Mouse (Mus musculus) Muller cell, postnatal 12 days (primary cell): ENCODE measurements around the gene Col25a1.

Experiments used
- DNase-seq: peaks from one replicate; pipeline ENCODE4 v3.0.0-alpha.2; 2015; ENCODE audit errors: inconsistent ontology term

The Col25a1 gene

DNA sequence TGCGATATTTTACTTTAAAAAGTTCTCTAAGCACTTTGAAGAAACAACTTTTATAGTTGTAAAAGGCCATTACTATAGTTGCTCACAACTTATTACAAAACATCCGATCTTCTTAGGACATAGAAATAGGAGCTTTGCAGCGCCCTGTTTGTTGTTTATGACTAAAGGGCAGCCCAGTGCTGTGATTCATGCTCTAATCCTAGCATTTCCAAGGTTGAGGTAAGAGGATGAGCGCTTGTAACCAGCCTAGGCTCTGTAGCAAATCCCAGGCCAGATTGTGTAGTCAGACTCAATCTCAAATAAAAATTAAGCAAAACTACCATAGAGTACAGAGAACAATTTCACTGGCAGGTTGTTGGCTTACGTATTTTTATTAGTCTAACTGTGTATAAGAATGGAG is 246.5 kb downstream of the Col25a1 start:
- no peak for DNase-seq

DNA sequence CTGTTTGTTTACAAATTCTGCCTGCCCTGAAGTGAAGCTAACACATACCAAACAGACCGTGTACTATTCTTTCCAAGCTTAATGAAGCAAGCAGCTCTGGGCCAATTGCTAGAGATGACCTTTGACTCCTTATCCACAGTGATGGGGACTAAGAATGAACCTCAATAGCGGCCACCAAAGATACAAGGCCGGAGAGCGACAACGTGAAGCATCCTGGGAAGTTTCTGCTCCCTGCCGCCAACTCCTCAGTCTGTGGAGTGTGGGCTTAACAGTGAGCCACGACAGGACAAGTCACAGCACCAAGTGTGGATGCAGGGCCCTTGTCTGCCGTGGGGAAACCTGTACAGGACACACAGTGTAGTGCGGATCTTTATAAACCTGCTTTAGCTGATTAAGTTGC is 247.3 kb downstream of the Col25a1 start:
- peak; percentile 16 for DNase-seq

DNA sequence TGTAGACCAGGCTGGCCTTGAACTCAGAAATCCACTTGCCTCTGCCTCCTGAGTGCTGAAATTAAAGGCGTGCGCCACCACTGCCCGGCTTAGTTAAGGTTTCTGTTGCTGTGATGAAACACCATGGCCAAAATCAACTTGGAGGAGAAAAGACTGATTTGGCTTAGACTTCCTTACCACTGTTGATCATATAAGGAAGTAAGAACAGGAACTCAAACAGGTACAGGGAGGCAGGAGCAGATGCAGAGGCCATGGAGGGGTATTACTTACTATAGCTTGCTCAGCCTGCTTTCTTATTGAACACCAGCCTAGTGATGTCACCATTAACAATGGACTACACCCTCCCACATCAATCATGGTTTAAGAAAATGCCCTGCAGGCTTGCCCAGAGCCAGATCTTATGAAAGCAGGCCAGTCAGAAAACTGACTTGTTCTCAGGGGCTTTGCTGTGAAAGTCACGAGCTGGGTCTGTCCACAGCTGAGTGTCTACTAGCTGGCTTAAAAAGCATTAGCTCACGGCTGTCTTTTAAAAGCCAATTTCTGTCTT is 249.1 kb downstream of the Col25a1 start:
- no peak for DNase-seq

DNA sequence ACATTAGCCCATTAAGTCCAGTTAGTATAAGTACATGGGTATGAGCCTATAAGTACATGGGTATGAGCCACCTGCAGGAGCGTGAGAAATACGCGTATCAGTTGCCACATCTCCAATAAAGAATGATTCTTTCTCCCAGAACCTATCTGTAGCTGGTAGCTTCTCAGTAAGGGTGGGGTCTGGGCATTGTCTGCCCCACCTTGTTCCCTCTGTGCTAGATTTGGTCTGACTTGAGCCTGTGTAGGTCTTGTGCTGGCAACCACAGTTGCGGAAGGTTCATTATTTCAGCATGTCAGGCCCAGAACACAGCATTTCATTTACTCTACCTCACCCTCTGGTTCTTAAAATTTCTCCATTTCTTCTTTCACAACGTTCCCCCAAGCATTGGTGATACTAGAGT is 250.4 kb downstream of the Col25a1 start:
- DNase-seq: no peak

DNA sequence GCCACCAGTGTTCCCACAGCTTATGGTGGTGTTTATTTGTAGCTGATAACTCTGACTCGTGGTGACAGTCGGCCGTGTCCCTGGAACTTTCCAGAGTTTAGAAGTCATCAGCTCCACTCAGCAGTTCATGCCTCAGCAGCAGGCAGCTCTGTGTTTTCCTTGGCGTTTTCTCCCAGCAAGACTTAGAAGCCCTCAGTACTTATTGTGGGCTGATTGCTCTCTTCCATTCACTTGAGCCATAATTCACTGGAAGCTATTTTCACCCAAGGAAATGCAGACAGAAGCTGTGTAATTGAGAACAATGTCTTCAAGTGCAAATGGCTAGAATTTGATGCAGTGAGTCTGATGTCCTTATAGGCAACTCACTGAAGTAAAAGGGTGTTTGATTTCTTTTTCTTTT is 254.6 kb downstream of the Col25a1 start:
- DNase-seq: no peak

DNA sequence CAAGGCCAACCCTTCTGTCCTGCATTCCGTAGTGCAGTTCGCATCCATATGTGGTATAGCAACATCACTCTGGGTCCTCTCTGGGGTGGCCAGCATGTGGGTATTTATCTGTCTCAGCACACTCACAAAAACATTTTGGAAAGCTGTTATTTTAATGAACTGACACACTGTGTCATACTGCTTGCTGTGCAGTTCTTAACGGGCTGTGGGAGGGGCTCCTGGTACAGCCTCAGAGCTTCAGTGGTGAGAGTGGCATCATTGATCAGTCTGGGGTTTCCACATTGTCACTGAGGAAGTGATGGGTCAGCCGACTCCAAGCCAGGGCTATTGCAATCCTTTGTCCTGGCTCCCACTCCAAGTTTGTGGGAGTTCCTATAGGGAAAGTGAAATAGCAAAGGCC is 255.9 kb downstream of the Col25a1 start:
- DNase-seq: no peak

DNA sequence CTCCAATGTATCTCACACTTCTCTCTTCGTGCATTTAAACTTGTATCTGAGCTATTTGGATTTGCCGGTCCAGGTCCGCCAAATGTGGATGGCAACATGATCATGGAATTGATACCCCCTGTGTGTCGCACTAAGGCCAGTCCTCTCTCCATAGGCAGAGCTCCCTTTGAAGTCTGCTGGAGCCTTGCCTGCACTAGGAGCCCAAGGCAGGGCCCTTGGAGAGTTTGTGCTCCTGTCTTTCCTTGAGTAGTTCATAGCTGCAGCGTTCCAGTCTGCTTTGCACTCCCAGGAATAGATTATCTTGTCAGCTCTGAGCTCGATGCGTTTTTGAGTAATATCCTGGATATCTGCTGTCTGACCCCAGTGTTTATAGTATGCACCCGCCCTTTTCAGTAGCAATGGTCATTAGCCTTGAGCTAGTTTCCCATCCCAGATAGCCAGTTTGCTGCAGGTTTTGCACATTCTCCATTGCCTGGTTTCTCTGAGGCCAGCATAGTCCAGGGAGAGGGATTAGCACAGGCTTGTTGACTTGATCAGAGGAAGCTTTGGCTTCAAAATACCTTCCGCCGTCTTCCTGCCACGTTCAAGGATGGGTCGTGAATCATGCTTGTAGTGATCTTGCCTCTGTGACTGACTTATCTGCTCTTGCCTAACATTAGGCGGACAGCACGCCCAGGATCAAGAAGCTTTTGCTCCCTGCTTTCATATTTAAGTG is 258.1 kb downstream of the Col25a1 start:
- no peak for DNase-seq

DNA sequence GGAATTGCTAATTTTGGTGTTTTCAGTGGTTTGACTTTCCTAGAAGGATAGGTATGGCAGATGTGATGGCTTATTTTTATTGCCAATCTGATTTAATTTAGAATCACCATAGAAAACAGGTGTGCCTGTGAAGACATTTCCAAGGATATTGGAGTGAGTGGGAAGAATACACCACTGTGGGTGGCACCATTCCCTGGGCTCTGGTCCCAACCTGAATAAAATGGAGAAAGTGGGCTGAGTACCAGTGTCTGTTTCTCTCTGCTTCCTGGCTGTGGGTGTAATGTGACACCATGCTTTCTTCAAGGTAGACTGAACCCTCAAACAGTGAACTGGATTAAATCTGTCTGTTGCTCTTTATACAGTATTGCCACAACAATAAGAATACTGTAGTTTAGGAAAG is 265.3 kb downstream of the Col25a1 start:
- no peak for DNase-seq

DNA sequence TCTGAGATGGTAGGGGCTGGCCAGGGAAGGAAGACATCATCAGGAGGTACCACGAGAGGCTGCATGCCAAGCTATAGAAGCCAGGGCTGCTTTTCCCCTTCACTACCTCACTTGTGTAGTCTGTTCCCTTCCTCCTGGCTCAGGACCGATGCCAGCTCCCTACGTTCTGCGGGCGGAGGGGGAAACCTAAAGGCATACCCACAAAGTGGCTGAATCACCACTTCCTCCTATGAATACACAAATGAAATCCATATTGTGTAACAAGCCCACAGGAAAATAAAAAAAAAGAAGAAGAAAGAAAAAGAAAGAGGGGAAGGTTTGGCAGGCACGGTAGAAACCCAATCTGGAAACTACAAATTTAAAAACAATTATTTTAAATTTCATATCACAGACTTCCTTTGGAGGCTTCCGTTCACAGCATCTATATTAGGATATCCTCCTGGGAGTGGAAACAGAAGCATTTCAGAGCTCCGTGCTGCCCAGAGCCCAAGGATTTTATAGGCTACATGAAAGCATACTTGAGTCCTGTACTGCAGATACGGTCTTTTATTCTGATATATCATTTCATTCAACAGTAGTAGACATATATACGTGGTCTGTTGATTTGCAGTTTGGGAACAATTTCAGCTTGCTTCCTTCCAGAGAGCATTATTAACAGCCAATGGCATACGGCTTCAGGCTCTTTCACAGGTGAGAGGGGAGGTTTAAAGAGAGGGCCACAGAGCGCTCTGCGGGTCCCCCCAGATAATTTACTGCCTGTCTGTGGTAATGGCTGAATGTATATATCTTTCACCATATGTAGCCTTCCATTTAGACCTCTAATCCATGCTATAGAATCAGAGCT is 269.6 kb downstream of the Col25a1 start:
- no peak for DNase-seq

DNA sequence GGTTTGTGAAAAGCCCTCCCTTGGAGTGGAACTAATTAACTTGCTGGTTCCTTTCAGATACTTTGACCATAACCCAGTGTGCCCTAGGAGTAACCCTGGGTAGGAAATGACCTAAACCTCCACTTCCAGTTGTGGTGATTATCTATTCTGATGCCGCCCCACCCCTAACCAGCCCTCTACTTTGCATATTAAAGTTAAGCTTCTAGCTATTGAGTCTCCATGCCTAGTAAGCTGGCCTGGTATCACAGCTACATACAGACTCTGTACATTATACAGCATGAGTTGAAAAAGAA is 270.2 kb downstream of the Col25a1 start:
- DNase-seq: no peak

DNA sequence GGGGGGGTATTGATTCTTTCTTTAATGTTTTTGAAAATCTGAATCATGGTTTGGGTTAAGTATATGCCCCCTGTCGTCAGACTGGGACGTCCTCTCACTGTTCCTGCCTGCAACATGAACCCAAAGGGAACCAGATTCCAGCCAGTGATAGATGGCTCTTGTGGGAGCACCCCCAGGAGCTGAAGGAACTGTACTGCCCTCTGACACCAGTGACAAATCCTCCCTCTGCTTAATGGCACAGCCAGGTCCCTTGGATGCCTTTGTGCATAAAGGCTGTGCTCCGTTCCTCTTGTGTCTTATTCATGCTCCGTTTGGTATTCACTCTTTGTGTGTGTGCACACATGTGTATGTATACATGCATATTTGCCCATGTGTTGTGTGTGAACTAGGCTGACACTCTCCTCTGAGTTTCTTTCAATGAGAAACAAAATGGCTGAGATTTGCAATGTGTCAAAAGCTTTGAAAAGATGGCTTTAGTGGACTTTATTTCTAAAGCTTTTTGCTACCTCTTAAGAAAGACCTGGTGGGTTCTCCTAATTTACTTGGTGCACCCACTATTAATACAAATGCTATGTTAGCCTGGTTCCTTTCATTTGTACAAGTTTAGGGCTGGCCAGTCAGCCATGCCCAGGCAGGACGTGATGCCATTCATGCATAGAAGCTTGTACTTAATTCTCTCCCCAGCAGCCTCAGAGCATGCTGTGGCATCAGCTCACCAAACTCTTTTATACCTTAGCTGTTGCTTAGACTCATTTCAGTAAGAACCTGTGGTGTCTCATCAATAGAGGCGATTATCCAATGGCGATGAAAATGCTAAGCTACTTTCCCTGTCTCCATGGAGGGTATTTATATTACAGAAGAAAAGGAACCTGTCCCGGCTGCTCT is 273.5 kb downstream of the Col25a1 start:
- DNase-seq: no peak

DNA sequence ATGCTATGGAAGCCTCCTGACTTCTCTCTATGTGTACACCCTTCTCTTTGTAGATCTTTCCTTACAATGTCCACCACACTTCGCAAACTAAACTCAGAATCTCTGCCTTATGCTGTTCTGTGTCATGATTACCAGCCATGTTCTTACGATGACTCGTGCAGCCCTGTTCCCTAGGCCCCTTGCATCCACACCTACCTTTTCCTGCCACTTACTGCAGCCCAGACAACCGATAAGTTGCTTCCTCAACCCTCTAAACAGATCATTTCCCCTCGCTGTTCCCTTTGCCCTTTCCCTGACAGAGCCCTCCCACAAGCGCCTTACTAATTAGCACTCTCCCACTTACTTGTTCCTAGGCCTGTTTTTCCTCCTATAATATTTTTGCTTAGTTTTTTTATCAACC is 275.9 kb downstream of the Col25a1 start:
- DNase-seq: no peak

DNA sequence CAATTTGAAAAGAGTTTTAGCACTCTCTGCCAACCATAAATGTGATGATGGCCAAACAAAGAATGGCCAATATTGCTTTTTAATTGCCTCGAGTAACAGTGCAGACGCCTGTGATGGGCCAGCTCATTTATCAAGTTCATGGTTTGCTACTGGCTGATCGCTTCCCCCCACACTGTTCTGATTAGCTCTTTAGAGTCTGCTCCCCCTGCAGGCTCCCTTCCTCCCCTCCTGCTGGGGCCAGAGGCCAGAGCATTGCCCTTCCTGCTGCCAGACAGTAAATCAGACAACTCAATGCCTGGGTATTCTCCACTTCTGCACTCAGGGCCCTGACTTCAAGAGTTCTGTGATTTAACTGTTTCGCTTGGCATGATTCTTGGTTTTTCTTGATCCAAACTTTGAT is 281.9 kb downstream of the Col25a1 start:
- peak; percentile 3 for DNase-seq

DNA sequence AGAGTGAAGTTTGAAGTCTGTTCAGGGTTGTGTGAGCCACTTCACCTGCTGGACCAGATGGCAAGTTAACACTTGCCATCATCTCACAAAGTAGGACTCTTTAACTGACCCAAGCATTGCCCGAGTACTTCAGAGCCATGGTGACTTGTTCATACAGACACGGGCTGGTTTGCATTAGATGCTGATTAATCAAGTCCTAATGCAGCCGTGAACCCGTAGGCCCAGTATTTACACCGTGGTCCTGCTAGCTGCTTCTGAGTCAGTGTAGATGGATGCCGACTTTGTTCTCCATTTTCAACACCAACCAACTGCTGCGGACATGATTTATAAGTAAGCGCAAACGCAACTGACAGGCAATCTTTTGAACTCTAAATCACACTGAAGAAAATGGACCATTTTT is 287.6 kb downstream of the Col25a1 start:
- DNase-seq: no peak

DNA sequence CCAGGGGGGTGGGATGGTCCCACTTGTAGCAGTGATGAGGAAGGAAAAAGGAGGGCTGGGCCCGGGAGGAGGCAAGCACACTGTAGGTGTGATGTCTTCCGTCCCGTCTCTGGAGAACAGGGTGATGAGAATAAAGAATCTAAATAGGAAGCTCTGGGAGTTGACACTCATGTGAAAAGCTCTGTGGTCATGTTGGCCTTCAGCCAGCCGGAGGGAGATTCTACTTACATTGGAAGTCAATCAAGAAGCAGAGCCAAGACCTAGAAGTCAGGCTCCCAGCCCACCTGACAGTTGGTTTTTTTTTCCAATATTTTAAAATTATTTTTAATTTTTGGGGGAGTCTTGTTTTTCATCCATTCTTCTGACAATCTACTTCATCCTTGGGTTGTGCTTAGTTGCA is 297.5 kb downstream of the Col25a1 start:
- DNase-seq: no peak

DNA sequence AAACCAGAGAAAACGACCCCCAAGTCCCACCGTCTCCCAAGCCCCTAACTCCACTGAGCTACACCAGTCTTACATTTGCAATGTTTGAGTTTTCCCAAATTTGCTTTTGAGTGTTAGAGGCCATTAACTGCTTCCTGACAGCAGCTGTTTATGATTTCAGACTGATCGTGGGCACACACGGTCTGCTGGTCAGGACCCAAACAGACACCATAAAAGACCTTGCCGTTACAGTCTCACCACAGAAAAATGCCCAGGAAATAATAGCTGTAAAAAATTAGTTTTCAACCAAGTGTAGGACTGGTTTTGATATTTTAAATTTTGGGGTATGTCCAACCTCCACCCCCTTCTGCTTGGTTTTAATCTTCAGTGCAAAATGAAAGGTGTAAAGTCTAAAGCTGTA is 298.8 kb downstream of the Col25a1 start:
- no peak for DNase-seq

DNA sequence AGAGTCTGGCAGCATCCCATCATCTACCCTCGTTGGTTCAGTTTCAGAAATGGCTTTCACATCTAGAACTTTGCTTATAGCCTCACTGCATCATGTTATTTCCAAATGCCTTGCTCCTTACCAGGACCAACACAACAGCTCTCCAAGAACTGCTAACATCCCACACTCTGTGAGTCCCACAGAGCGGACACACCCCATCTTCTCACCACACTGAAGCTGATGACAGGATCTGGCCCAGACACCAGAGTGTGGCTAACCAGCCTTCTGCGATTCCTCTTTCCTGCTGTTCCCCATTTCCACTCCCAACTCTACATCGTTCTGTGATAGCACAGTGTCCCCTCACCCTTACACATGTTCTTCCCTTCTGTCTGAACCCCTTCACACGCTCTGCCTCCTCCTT is 301.5 kb downstream of the Col25a1 start:
- no peak for DNase-seq

DNA sequence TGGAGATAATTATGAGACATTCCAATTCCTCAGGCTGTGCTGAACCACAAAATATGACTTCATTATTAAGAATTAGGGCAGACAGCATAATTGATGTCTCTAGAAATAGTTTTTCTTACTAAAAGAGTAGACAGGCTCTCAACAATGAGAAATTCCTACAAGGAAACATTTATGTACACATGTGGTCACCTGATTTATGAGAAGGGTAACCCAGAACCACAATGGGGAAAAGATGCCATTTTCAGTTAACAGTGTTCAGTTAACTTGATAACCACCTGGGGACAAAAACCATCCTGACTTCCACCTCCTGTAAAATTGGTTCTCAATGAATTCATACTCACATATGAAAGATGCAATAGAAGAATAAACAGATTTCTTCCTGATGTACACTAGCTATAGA is 305.7 kb downstream of the Col25a1 start:
- peak; percentile 82 for DNase-seq

DNA sequence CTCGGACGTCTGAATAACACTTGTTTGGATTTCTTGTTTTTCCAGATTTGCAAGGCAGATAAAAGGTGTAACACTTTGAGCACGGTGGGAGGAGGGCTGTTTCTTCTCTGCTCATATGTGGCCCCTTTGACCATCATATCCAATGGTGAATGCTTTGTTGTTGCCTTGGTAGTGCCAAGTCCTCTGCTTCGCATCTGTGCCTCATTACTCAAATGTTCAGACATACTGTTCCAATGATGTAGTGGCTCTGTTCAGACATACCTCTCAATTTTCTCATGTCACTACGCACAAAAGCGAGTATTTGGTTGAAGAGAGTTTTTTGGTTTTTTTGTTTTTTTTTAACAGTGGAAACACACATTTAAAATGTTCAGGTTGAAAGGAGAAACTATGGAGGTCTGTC is 308.5 kb downstream of the Col25a1 start:
- no peak for DNase-seq

DNA sequence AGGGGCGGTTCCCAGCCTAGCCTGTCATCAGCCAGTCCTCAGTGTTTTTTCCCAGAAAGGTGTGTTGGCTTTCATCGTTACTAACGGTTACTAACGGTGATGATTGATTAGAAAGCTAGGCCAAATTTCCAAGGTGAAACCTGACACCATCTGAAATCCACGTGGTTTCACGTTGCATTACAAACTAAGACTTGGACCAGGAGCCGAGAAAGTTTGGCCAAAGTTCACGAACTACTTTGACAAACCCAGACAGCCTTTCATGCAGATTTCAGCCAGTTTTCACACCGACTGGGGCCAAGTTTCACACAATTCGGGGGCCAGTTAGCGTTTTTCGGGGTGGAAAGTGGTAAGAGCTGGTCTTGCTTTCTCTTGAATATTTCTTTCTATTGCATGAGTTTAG is 309.4 kb downstream of the Col25a1 start:
- DNase-seq: no peak

DNA sequence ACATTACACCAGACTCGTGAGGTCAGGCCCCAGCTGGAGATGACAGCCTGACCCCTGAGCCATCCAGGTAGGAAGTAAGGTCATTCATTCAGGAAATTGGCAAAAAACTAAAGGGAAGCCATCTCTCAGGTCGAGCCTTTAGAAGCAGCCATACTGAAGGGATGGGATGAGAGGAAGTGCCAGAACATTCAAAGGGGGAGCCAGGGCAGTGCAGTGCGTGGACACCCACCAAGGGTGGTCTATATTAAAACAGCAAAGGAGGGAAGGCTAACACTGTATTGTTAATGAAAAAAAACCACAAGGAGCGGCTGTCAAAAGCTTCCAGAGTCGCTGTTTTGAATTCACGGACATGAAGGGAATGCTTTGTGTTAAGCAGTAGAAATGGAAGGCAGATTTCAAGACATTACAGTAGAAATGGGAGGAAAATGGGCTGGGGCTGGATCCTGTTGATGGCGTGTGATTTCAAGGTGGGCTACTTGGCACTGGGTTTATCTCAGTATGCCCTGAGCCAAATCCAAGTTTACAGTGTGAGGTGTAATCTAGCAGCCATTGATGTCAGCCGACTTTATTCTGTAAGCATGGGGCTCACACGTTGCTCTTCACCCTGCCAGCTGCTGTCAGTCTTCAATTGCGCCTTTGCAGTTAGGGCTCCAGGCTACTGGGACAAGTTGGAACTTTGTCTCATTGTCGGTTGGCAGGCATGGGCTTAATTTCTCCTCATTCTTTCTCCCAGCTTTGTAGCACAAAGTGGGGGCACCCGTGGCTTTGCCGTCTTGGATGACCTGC is 312.7 kb downstream of the Col25a1 start:
- no peak for DNase-seq

DNA sequence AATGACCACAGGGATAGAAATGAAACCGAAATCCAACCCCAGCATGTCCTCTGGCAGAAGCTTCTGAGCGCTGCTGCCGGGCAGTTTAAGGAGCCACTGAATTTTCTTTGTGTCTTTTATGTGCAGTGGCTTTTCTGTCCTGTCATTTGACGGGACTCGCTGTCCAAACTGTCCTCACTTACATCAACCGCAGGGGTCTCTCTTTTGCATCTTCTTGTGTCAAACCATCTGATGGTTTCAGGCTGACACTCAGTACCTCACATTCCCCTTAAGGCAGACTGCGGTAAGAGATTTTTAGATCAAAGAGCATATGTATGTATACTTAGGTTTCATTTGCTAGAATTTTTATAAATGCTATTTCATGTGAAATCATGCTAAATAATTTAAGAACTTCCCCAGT is 318.6 kb downstream of the Col25a1 start:
- DNase-seq: no peak
